Mouse (Mus musculus): ENCODE measurements around the gene Bcl11a. TPM values are rescaled to one million over a fixed set of nuclear protein-coding genes. Genes with fewer than 3 reads are reported as not detected.
A peak's percentile ranks its signal among the peaks of the same experiment; 100 is the strongest.

Bcl11a gene
- polyA plus RNA-seq, 1 experiment from 2014 or later: 25.2 TPM

- 58% methylated on average over 6 of the region's 6 CpGs for WGBS (ENCODE audit: insufficient replicate concordance)
- Histone ChIP-seq H3K9ac (0 out of 2 replicates have a peak overlapping the region, but pooled peaks have one; percentile 15), H3K4me1 (replicated peaks) (peaks cover 100% of the 10 kb centered on the region), H3K36me3 (replicated peaks) (peaks cover 11% of the 10 kb centered on the region; the same call in 1 of the 2 replicates), H3K27me3 (no peaks in the 10 kb centered on the region), H3K27ac (replicated peaks) (peak overlapping the region; percentile 90), H3K9me3 (replicated peaks) (no peaks in the 10 kb centered on the region), H3K4me2 (no peak overlapping the region), H3K4me3 (replicated peaks) (no peak overlapping the region)
- no peak for ATAC-seq (ENCODE audit: insufficient read depth)
Observed at GRCm38 (mm10) chr11:24132358-24132757, 54.5 kb downstream of the Bcl11a start.

GRCm38 (mm10) chr11:24132853-24133252 lies 55.0 kb downstream of the Bcl11a start:
- no peaks in the 10 kb centered on the region for H3K27me3 ChIP-seq
- H3K9me3 ChIP-seq (replicated peaks): no peaks in the 10 kb centered on the region
- H3K9ac ChIP-seq: no peak overlapping the region
- H3K4me3 ChIP-seq (replicated peaks): no peak overlapping the region
- no peak for ATAC-seq (ENCODE audit: insufficient read depth)
- peaks cover 15% of the 10 kb centered on the region; the same call in 1 of the 2 replicates for H3K36me3 ChIP-seq (replicated peaks)
- peak overlapping the region; percentile 90 for H3K27ac ChIP-seq (replicated peaks)
- no peak overlapping the region for H3K4me2 ChIP-seq
- peaks cover 100% of the 10 kb centered on the region for H3K4me1 ChIP-seq (replicated peaks)
- WGBS (ENCODE audit: insufficient replicate concordance): 76% methylated on average over 2 of the region's 2 CpGs

- Histone ChIP-seq H3K9me3 (replicated peaks) (no peaks in the 10 kb centered on the region), H3K4me2 (no peak overlapping the region), H3K27me3 (no peaks in the 10 kb centered on the region), H3K27ac (replicated peaks) (peak overlapping the region; percentile 90), H3K4me1 (replicated peaks) (peaks cover 99% of the 10 kb centered on the region), H3K36me3 (replicated peaks) (peaks cover 19% of the 10 kb centered on the region; the same call in 1 of the 2 replicates), H3K4me3 (replicated peaks) (no peak overlapping the region), H3K9ac (no peak overlapping the region)
- 34% methylated on average over 3 of the region's 3 CpGs for WGBS (ENCODE audit: insufficient replicate concordance)
- ATAC-seq (ENCODE audit: insufficient read depth): no peak
Observed at GRCm38 (mm10) chr11:24133484-24133883, 55.6 kb downstream of the Bcl11a start.

- Histone ChIP-seq H3K9ac (no peak overlapping the region), H3K27me3 (no peaks in the 10 kb centered on the region), H3K9me3 (replicated peaks) (no peaks in the 10 kb centered on the region), H3K27ac (replicated peaks) (peak overlapping the region; percentile 90), H3K4me3 (replicated peaks) (no peak overlapping the region), H3K36me3 (replicated peaks) (peaks cover 24% of the 10 kb centered on the region), H3K4me2 (no peak overlapping the region), H3K4me1 (replicated peaks) (peaks cover 99% of the 10 kb centered on the region)
- 63% methylated on average over 5 of the region's 5 CpGs for WGBS (ENCODE audit: insufficient replicate concordance)
- no peak for ATAC-seq (ENCODE audit: insufficient read depth)
Observed at GRCm38 (mm10) chr11:24133928-24134327, 56.1 kb downstream of the Bcl11a start.

- Histone ChIP-seq H3K9me3 (replicated peaks) (0 out of 2 replicates have a peak, but pooled peaks cover 3% of the 10 kb centered on the region), H3K4me3 (replicated peaks) (no peak overlapping the region), H3K4me1 (replicated peaks) (peaks cover 97% of the 10 kb centered on the region), H3K4me2 (peak overlapping the region; percentile 48; the same call in 1 of the 2 replicates), H3K36me3 (replicated peaks) (peaks cover 37% of the 10 kb centered on the region), H3K27ac (replicated peaks) (peak overlapping the region; percentile 88), H3K9ac (no peak overlapping the region; the same call in 1 of the 2 replicates), H3K27me3 (no peaks in the 10 kb centered on the region)
- 43% methylated on average over 2 of the region's 2 CpGs for WGBS (ENCODE audit: insufficient replicate concordance)
- ATAC-seq (ENCODE audit: insufficient read depth): no peak
Observed at GRCm38 (mm10) chr11:24135244-24135643, 57.4 kb downstream of the Bcl11a start.

GRCm38 (mm10) chr11:24136084-24136785 lies 58.4 kb downstream of the Bcl11a start:
- H3K27me3 ChIP-seq: no peaks in the 10 kb centered on the region
- peaks cover 97% of the 10 kb centered on the region for H3K4me1 ChIP-seq (replicated peaks)
- H3K27ac ChIP-seq (replicated peaks): peak overlapping the region; percentile 88
- WGBS (ENCODE audit: insufficient replicate concordance): 12% methylated on average over 6 of the region's 6 CpGs
- H3K36me3 ChIP-seq (replicated peaks): peaks cover 34% of the 10 kb centered on the region
- 0 out of 2 replicates have a peak, but pooled peaks cover 3% of the 10 kb centered on the region for H3K9me3 ChIP-seq (replicated peaks)
- H3K4me2 ChIP-seq: peak overlapping the region; percentile 48
- H3K4me3 ChIP-seq (replicated peaks): no peak overlapping the region
- peak; percentile 91 for ATAC-seq (ENCODE audit: insufficient read depth)
- peak overlapping the region; percentile 25; the same call in 1 of the 2 replicates for H3K9ac ChIP-seq

GRCm38 (mm10) chr11:24137891-24138290 lies 60.0 kb downstream of the Bcl11a start:
- Histone ChIP-seq H3K4me2 (no peak overlapping the region), H3K9me3 (replicated peaks) (0 out of 2 replicates have a peak, but pooled peaks cover 3% of the 10 kb centered on the region), H3K27ac (replicated peaks) (peak overlapping the region; percentile 88), H3K9ac (no peak overlapping the region), H3K36me3 (replicated peaks) (peaks cover 47% of the 10 kb centered on the region), H3K27me3 (no peaks in the 10 kb centered on the region), H3K4me1 (replicated peaks) (peaks cover 97% of the 10 kb centered on the region), H3K4me3 (replicated peaks) (no peak overlapping the region)
- WGBS (ENCODE audit: insufficient replicate concordance): 64% methylated on average over 2 of the region's 2 CpGs
- no peak for ATAC-seq (ENCODE audit: insufficient read depth)

- Histone ChIP-seq H3K9me3 (replicated peaks) (0 out of 2 replicates have a peak, but pooled peaks cover 3% of the 10 kb centered on the region), H3K4me3 (replicated peaks) (no peak overlapping the region), H3K9ac (no peak overlapping the region), H3K4me2 (no peak overlapping the region), H3K4me1 (replicated peaks) (peaks cover 93% of the 10 kb centered on the region), H3K27me3 (no peaks in the 10 kb centered on the region), H3K36me3 (replicated peaks) (peaks cover 54% of the 10 kb centered on the region), H3K27ac (replicated peaks) (peak overlapping the region; percentile 65)
- no peak for ATAC-seq (ENCODE audit: insufficient read depth)
- 47% methylated on average over 9 of the region's 9 CpGs for WGBS (ENCODE audit: insufficient replicate concordance)
Observed at GRCm38 (mm10) chr11:24138600-24139375, 60.9 kb downstream of the Bcl11a start.

GRCm38 (mm10) chr11:24139432-24139831 lies 61.6 kb downstream of the Bcl11a start:
- Histone ChIP-seq H3K36me3 (replicated peaks) (peaks cover 58% of the 10 kb centered on the region), H3K27ac (replicated peaks) (peak overlapping the region; percentile 65; the same call in 1 of the 2 replicates), H3K27me3 (no peaks in the 10 kb centered on the region), H3K9ac (no peak overlapping the region), H3K4me1 (replicated peaks) (peaks cover 90% of the 10 kb centered on the region), H3K4me2 (no peak overlapping the region), H3K4me3 (replicated peaks) (no peak overlapping the region), H3K9me3 (replicated peaks) (0 out of 2 replicates have a peak, but pooled peaks cover 3% of the 10 kb centered on the region)
- 43% methylated on average over 6 of the region's 6 CpGs for WGBS (ENCODE audit: insufficient replicate concordance)
- no peak for ATAC-seq (ENCODE audit: insufficient read depth)

- Histone ChIP-seq H3K36me3 (replicated peaks) (peaks cover 59% of the 10 kb centered on the region), H3K9ac (no peak overlapping the region), H3K9me3 (replicated peaks) (0 out of 2 replicates have a peak, but pooled peaks cover 3% of the 10 kb centered on the region), H3K4me2 (no peak overlapping the region), H3K4me3 (replicated peaks) (no peak overlapping the region), H3K27ac (replicated peaks) (0 out of 2 replicates have a peak overlapping the region, but pooled peaks have one; percentile 65), H3K27me3 (no peaks in the 10 kb centered on the region), H3K4me1 (replicated peaks) (peaks cover 90% of the 10 kb centered on the region)
- no peak for ATAC-seq (ENCODE audit: insufficient read depth)
- WGBS (ENCODE audit: insufficient replicate concordance): 73% methylated on average over 2 of the region's 2 CpGs
Observed at GRCm38 (mm10) chr11:24139952-24140351, 62.1 kb downstream of the Bcl11a start.

- WGBS (ENCODE audit: insufficient replicate concordance): 84% methylated on average over 2 of the region's 2 CpGs
- no peak overlapping the region for H3K4me2 ChIP-seq
- no peak overlapping the region for H3K4me3 ChIP-seq (replicated peaks)
- peaks cover 90% of the 10 kb centered on the region for H3K4me1 ChIP-seq (replicated peaks)
- no peak for ATAC-seq (ENCODE audit: insufficient read depth)
- no peaks in the 10 kb centered on the region for H3K27me3 ChIP-seq
- peak overlapping the region; percentile 43; the same call in 1 of the 2 replicates for H3K27ac ChIP-seq (replicated peaks)
- H3K9ac ChIP-seq: no peak overlapping the region
- 0 out of 2 replicates have a peak, but pooled peaks cover 3% of the 10 kb centered on the region for H3K9me3 ChIP-seq (replicated peaks)
- peaks cover 59% of the 10 kb centered on the region for H3K36me3 ChIP-seq (replicated peaks)
Observed at GRCm38 (mm10) chr11:24140948-24141347, 63.1 kb downstream of the Bcl11a start.

All from liver, embryonic 15.5 days (tissue).